Mouse (Mus musculus): ENCODE results near the gene Zfp715. TPM values are rescaled to one million over a fixed set of nuclear protein-coding genes. Genes with fewer than 3 reads are reported as not detected.
"Not testable (repeated sequence)": the region's sequence is repeated elsewhere in the genome, so short reads cannot be mapped to it uniquely, and the experiment has no call there.

Gene Zfp715
- polyA plus RNA-seq (2012; ENCODE audit: insufficient read depth, low replicate concordance) = 3.7 TPM in 1 of 2 replicates, not detected in the other

DNA sequence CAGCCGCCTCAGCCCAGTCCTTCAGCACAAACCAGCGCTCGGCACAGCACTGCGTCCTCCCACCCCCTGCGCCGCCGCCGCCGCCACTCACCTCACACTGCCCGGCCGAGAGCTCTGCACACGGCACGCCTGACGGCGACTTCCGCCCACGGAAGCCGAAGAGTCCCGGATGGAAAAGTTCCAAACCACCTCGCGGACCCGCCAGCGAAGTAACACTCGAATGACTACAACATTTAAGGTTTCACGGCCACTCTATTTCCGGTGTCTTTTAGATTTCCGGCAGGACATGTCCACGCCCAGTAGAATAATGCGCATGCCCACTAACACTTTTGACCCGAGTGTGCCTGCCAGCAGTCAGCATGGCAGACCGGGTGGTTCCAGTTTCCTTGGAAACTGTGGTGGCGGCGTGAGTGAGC is at the start of gene Zfp715:
Gene Zfp715 (minus strand): TSS at position 282 of the 416 bp plus-strand sequence.
- peaks cover 31% of the 10 kb centered on the region for H3K36me3 ChIP-seq (replicated peaks; ENCODE audit: low read length)
- no peaks in the 10 kb centered on the region for H3K9me3 ChIP-seq
- H3K4me3 ChIP-seq (replicated peaks) = peak within 1 kb of the TSS; percentile 100
- TF ChIP-seq GATA1 (IDR thresholded peaks at IDR 0.05; ENCODE audit: borderline replicate concordance, low read length) (no peak), FLI1 (IDR thresholded peaks at IDR 0.05; ENCODE audit: low read length) (peak; percentile 64; the same call in 1 of the 2 replicates)
- H3K27me3 ChIP-seq (replicated peaks) = no peaks in the 10 kb centered on the region
- H3K4me1 ChIP-seq = peaks cover 48% of the 10 kb centered on the region

DNA sequence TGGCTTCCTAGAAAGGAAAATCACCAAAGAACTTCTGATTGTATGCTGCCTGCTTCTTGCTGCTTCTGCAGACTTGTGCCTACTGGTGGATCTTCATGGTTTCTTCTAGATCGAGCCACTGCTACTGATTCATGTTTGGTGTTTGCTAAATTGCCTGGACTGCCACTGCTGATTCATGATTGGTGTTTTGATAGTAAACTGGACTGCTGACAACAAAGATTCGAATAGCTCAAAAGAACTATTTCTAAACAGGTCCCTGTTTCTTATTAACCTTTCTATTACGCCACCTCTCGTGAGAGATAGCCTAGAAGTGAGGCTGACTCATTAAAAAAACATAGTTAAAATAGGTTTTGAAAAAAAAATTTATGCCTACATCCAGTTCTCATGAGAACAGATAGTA is 48.9 kb upstream of the Zfp715 start:
- TF ChIP-seq FLI1 (IDR thresholded peaks at IDR 0.05; ENCODE audit: low read length) (no peak), GATA1 (IDR thresholded peaks at IDR 0.05; ENCODE audit: borderline replicate concordance, low read length) (no peak)
- Histone ChIP-seq H3K4me3 (replicated peaks) (no peak overlapping the region), H3K4me1 (peaks cover 29% of the 10 kb centered on the region), H3K36me3 (replicated peaks; ENCODE audit: low read length) (peaks cover 7% of the 10 kb centered on the region), H3K27me3 (replicated peaks) (no peaks in the 10 kb centered on the region), H3K9me3 (no peaks in the 10 kb centered on the region)

DNA sequence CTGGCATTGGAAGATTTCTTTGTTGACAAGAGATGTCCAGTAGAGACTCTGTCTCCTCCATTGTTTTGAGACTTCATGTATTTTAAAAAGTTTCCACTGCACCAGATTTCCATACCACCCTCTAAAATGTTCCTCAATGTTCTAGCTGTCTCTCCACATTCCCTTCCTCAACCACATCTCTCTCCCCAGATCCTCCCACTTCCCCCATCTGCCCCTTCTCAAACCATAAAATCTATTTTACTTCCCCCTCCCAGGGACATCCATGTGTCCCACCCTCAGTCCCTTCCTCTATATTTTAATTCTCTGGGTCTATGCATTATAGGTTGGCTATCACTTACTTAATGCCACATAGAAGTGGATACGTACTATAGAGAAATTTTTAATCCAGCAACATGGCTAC is 48.3 kb upstream of the Zfp715 start:
- peaks cover 30% of the 10 kb centered on the region for H3K4me1 ChIP-seq
- TF ChIP-seq FLI1 (IDR thresholded peaks at IDR 0.05; ENCODE audit: low read length) = no peak
- no peak for TF ChIP-seq GATA1 (IDR thresholded peaks at IDR 0.05; ENCODE audit: borderline replicate concordance, low read length)

DNA sequence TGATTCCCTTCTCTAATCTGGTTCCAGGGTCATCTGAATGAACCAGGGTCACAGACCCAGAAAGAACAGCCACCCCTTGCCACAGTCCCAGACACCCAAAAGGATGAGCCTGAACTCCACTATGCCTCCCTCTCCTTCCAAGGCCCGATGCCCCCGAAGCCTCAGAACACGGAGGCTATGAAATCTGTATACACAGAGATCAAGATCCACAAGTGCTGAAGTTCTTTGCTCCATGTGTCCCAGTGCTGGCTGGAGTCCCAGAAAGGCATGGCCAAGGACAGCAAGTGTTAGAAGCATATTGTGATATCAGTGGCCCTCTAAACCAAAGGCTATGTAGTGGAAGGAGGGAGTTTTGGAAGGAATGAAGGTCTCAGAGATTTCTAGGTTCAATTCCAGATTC is 45.5 kb upstream of the Zfp715 start:
- Histone ChIP-seq H3K4me1 (peaks cover 59% of the 10 kb centered on the region), H3K4me3 (replicated peaks) (no peak overlapping the region), H3K36me3 (replicated peaks; ENCODE audit: low read length) (peaks cover 7% of the 10 kb centered on the region), H3K9me3 (no peaks in the 10 kb centered on the region), H3K27me3 (replicated peaks) (no peaks in the 10 kb centered on the region)
- no peak for TF ChIP-seq FLI1 (IDR thresholded peaks at IDR 0.05; ENCODE audit: low read length)
- no peak for TF ChIP-seq GATA1 (IDR thresholded peaks at IDR 0.05; ENCODE audit: borderline replicate concordance, low read length)

More for the DNA sequence above, 48.3 kb upstream of the Zfp715 start:
- Histone ChIP-seq H3K4me3 (replicated peaks) (no peak overlapping the region), H3K9me3 (no peaks in the 10 kb centered on the region), H3K36me3 (replicated peaks; ENCODE audit: low read length) (peaks cover 7% of the 10 kb centered on the region), H3K27me3 (replicated peaks) (no peaks in the 10 kb centered on the region)

DNA sequence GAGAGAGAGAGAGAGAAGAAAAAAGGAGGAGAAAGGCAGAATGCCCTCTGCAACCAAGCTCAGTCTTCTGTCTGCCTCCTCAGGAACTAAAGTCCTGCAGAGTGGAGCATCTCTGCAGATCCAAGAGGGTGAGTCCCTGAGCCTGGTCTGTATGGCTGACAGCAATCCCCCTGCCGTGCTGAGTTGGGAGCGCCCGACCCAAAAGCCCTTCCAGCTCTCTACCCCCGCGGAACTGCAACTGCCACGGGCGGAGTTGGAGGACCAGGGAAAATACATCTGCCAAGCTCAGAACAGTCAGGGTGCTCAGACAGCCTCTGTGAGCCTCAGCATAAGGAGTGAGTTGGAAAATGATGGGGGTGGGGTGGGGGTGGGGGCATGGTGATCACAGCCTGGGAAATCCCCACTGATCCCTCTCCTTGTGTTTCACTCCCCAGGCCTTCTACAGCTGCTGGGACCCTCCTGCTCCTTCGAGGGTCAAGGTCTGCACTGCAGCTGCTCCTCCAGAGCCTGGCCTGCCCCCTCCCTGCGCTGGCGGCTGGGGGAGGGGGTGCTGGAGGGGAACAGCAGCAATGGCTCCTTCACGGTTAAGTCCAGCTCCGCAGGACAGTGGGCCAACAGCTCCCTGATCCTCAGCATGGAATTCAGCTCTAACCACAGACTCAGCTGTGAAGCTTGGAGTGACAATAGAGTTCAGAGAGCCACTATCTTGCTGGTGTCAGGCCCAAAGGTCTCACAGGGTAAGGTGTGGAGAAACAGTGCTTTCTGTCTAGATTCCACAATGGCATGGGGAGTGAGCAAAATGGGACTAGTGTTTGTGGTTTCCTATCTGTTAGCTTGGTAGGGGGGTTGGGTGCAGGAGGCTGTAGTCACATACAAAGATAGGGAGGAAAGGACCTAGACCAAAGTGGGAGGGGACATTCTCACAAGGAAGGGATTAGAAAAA is 42.1 kb upstream of the Zfp715 start:
- TF ChIP-seq GATA1 (IDR thresholded peaks at IDR 0.05; ENCODE audit: borderline replicate concordance, low read length) (no peak), FLI1 (IDR thresholded peaks at IDR 0.05; ENCODE audit: low read length) (no peak)
- H3K9me3 ChIP-seq = no peaks in the 10 kb centered on the region
- H3K4me3 ChIP-seq (replicated peaks) = peak overlapping the region; percentile 28
- H3K36me3 ChIP-seq (replicated peaks; ENCODE audit: low read length) = peaks cover 13% of the 10 kb centered on the region
- H3K27me3 ChIP-seq (replicated peaks) = no peaks in the 10 kb centered on the region
- H3K4me1 ChIP-seq = peaks cover 76% of the 10 kb centered on the region

DNA sequence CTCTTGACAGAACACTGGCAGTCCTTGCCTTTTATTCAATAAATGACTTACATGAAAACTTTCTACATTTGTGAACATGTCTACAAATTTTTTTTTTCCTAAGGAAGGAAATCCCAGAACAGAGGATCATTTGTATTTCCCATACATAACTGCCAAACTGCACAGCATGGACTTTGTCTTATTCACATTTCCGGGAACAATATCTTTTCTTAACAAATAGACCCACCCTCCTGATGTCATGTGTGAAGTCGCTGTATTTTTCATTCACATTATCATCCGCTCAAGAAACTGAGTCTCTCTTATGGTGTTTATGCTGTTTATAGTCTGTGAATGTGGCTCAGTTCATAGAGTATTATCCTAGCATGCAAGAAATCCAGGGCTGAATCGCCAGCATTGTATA is 40.7 kb upstream of the Zfp715 start:
- H3K4me1 ChIP-seq = peaks cover 90% of the 10 kb centered on the region
- H3K27me3 ChIP-seq (replicated peaks) = no peaks in the 10 kb centered on the region
- no peaks in the 10 kb centered on the region for H3K9me3 ChIP-seq
- no peak for TF ChIP-seq GATA1 (IDR thresholded peaks at IDR 0.05; ENCODE audit: borderline replicate concordance, low read length)
- TF ChIP-seq FLI1 (IDR thresholded peaks at IDR 0.05; ENCODE audit: low read length) = no peak
- H3K36me3 ChIP-seq (replicated peaks; ENCODE audit: low read length) = peaks cover 13% of the 10 kb centered on the region
- H3K4me3 ChIP-seq (replicated peaks) = no peak overlapping the region

DNA sequence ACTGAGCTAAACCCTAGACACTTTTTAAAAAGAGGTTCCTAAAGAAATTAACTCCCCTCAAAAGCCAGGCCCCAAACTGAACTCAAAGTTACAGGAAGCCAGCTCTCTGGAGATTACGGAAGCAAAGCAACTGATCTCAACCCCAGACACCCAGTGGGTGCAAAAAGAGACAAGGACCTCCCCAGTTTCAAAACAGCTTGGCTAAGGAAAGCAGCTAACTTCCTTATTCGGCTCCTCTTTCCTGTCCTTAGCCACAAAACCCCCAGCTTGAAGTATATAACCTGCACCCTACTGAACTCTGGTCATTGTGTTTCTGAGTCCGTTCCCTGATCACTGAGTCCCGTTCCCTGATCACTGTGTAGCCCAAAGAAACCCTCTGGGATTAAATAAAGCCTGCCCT is 40.0 kb upstream of the Zfp715 start:
- Histone ChIP-seq H3K27me3 (replicated peaks) (no peaks in the 10 kb centered on the region), H3K9me3 (no peaks in the 10 kb centered on the region), H3K36me3 (replicated peaks; ENCODE audit: low read length) (peaks cover 8% of the 10 kb centered on the region), H3K4me3 (replicated peaks) (peak overlapping the region; percentile 76), H3K4me1 (peaks cover 90% of the 10 kb centered on the region)
- TF ChIP-seq GATA1 (IDR thresholded peaks at IDR 0.05; ENCODE audit: borderline replicate concordance, low read length) (no peak), FLI1 (IDR thresholded peaks at IDR 0.05; ENCODE audit: low read length) (no peak)

DNA sequence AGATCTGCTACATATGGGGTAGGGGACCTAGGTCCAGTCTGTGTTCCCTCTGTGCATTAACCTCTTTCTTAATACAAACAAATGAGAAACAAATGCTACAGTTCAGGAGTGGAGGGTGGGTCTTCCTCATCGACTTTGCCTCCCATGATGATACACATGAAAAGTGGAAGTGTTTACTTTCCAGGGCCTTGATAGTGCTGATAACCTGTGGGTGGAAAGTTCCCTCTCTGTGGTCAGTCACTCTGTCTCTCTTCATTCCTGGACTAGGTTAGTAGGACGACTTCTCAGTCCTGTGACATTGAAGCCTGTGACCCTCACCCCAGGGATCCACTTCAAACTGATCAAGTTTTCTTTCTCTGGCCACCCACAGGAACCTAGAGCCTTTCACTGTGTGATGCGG is 38.1 kb upstream of the Zfp715 start, which contains the start of gene Siglecf:
Gene Siglecf (plus strand): TSS at position 188 of the 400 bp plus-strand sequence.
- Histone ChIP-seq H3K9me3 (no peaks in the 10 kb centered on the region), H3K4me3 (replicated peaks) (peak within 1 kb of the TSS; percentile 69), H3K36me3 (replicated peaks; ENCODE audit: low read length) (peaks cover 6% of the 10 kb centered on the region), H3K4me1 (peaks cover 97% of the 10 kb centered on the region), H3K27me3 (replicated peaks) (no peaks in the 10 kb centered on the region)
- no peak for TF ChIP-seq GATA1 (IDR thresholded peaks at IDR 0.05; ENCODE audit: borderline replicate concordance, low read length)
- no peak for TF ChIP-seq FLI1 (IDR thresholded peaks at IDR 0.05; ENCODE audit: low read length)

DNA sequence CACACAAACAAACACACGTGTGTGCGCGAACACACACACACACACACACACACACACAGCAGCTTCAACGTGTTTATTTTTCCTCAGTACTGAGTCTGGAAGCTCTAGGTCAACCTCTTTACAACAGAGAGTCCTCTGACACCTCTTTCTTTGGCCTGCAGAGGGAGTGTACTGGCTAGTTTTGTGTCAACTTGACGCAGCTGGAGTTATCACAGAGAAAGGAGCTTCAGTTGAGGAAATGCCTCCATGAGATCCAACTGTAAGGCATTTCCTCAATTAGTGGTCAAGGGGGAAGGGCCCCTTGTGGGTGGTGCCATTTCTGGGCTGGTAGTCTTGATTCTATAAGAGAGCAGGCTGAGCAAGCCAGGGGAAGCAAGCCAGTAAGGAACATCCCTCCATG is 36.5 kb upstream of the Zfp715 start:
- not testable (repeated sequence) for H3K36me3 ChIP-seq (replicated peaks; ENCODE audit: low read length); H3K27me3 ChIP-seq (replicated peaks); H3K9me3 ChIP-seq
- Histone ChIP-seq H3K4me3 (replicated peaks) (peak overlapping the region; percentile 20), H3K4me1 (peaks cover 93% of the 10 kb centered on the region)

DNA sequence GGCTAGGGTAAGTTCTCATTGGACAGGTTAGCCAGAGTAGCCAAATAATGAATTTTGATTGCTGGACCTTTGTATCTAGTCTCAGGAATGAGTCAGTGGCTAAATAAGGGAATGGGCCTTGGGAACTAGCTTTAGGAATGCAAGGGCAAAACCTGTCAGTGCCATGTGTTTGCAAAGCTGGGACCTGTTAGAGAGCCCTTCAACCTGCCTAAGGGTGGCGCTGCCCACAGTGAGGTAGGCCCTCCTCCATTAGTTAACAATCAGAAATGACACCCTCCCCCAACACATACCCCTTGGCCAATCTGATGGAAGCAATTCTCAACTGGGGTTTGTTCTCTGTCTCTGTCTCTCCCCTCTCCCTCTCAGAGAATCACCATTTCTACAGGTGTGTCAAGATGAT is 33.5 kb upstream of the Zfp715 start:
- Histone ChIP-seq H3K9me3 (no peaks in the 10 kb centered on the region), H3K4me3 (replicated peaks) (no peak overlapping the region), H3K4me1 (peaks cover 84% of the 10 kb centered on the region), H3K27me3 (replicated peaks) (no peaks in the 10 kb centered on the region), H3K36me3 (replicated peaks; ENCODE audit: low read length) (peaks cover 3% of the 10 kb centered on the region)
- TF ChIP-seq FLI1 (IDR thresholded peaks at IDR 0.05; ENCODE audit: low read length) (no peak), GATA1 (IDR thresholded peaks at IDR 0.05; ENCODE audit: borderline replicate concordance, low read length) (no peak)
